9 mouse cellular contexts compared by ENCODE assay signal in genomic region chr5:36556906-36557305, GRCm38 (mm10).
"Had no signal": no experiment of that assay in that cellular context is flagged by ENCODE, and none has a peak within 500 bp of the region (broad histone marks: within the 10 kb centered on the region; RNA-seq: fewer than 3 reads in every experiment).

No protein-coding gene starts in this region.

- H3K27ac ChIP-seq: left cerebral cortex, adult 2 months; midbrain, embryonic 12.5 days; midbrain, embryonic 15.5 days had no signal

- H3K4me2 ChIP-seq: liver, embryonic 13.5 days; midbrain, embryonic 12.5 days; midbrain, embryonic 15.5 days had no signal

- H3K36me3 ChIP-seq: liver, embryonic 13.5 days; midbrain, embryonic 12.5 days; midbrain, embryonic 15.5 days had no signal

- H3K27me3 ChIP-seq: liver, embryonic 13.5 days; midbrain, embryonic 12.5 days; midbrain, embryonic 15.5 days had no signal

- ATAC-seq: midbrain, embryonic 15.5 days had no signal

- DNase-seq: kidney, adult 18-20 months; layer of hippocampus, postnatal 36 days; liver, embryonic 13.5 days; lung, adult 2 months; lung, postnatal 14 days had no signal

- H3K9ac ChIP-seq: liver, embryonic 13.5 days; midbrain, embryonic 12.5 days; midbrain, embryonic 15.5 days had no signal

- H3K4me3 ChIP-seq: left cerebral cortex, adult 2 months; liver, embryonic 13.5 days; midbrain, embryonic 12.5 days; midbrain, embryonic 15.5 days; myocyte had no signal

- H3K9me3 ChIP-seq: liver, embryonic 13.5 days; midbrain, embryonic 12.5 days; midbrain, embryonic 15.5 days had no signal
